Mouse (Mus musculus) hindbrain, embryonic 12.5 days (tissue): Measurements from ENCODE around the gene Bmp8a. TPM values are rescaled to one million over a fixed set of nuclear protein-coding genes. Genes with fewer than 3 reads are reported as not detected.
"Not testable (repeated sequence)": the region's sequence is repeated elsewhere in the genome, so short reads cannot be mapped to it uniquely, and the experiment has no call there.

Experiments
- ATAC-seq: fragments of 200-750 bp; cut with Nextera tagmentation; 2 replicates; pipeline ENCODE4 v1.8.0; 2017; ENCODE audit warnings: moderate TSS enrichment; ENCODE audit not compliant: low FRiP score
- H3K27ac ChIP-seq: fragments of 300-500 bp; sonication (generic); 2 replicates; pipeline ENCODE4 v1.5.1; 2016; ENCODE audit warnings: mild to moderate bottlenecking
- H3K27me3 ChIP-seq: fragments of 300-500 bp; sonication (generic); 2 replicates; pipeline ENCODE4 v1.6.1; 2016; ENCODE audit warnings: mild to moderate bottlenecking
- H3K36me3 ChIP-seq: fragments of 300-500 bp; sonication (generic); 2 replicates; pipeline ENCODE4 v1.6.1; 2016; ENCODE audit warnings: mild to moderate bottlenecking
- H3K4me1 ChIP-seq: fragments of 300-500 bp; sonication (generic); 2 replicates; pipeline ENCODE4 v1.6.1; 2016
- H3K4me2 ChIP-seq: fragments of 300-500 bp; sonication (generic); replicated peaks from 2 replicates; pipeline ENCODE4 v1.6.1; 2016; ENCODE audit warnings: mild to moderate bottlenecking
- H3K4me3 ChIP-seq: fragments of 300-500 bp; sonication (generic); 2 replicates; pipeline ENCODE4 v1.5.1; 2016; ENCODE audit warnings: mild to moderate bottlenecking
- H3K9ac ChIP-seq: fragments of 300-500 bp; sonication (generic); 2 replicates; pipeline ENCODE4 v1.6.1; 2016; ENCODE audit warnings: mild to moderate bottlenecking, moderate library complexity
- H3K9me3 ChIP-seq: fragments of 300-500 bp; sonication (generic); replicated peaks from 2 replicates; pipeline ENCODE4 v1.6.1; 2016; ENCODE audit warnings: mild to moderate bottlenecking
- WGBS: fragments of 180-500 bp; shearing (Covaris S2); methylation state at CpG from one replicate; pipeline ENCODE4 v1.1.7; 2016; 5-methylcytosine and 5-hydroxymethylcytosine counted together
- polyA plus RNA-seq: library from polyadenylated mRNA; unstranded; fragments of >200 nt; fragmentation: Nextera tagmentation; extraction: Ambion mirVana; gene quantifications from 2 replicates; pipeline ENCODE4 v1.2.1, GENCODE M21; 2016

Bmp8a gene
- polyA plus RNA-seq, 1 experiment from 2014 or later: 0.36 TPM

DNA sequence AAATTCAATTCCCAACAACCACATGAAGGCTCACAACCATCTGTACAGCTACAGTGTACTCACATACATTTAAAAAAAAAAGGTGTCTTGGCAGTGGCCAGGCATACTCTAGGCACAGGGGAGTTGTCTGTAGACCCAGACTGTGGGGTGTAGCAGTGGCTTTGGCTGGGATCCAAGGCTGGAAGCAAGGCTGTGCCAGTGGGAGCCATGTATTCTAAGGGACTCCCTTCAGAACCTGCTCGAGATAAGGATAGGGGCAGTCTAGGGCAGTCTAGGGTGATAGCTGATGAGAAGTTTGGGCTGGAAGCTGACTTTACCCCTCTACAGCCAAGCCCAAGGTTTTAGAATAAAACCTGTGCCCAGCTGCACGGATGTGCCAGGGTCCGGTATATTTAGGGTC, 17.0 kb downstream of the Bmp8a start:
- Histone ChIP-seq H3K4me3 (no peak overlapping the region), H3K4me1 (no peaks in the 10 kb centered on the region), H3K9me3 (no peaks in the 10 kb centered on the region), H3K27ac (no peak overlapping the region), H3K4me2 (no peak overlapping the region), H3K36me3 (no peaks in the 10 kb centered on the region), H3K27me3 (peaks cover 27% of the 10 kb centered on the region), H3K9ac (no peak overlapping the region)
- whole genome bisulfite sequencing: 75% methylated on average over 3 of the region's 3 CpGs
- no peak for ATAC-seq

DNA sequence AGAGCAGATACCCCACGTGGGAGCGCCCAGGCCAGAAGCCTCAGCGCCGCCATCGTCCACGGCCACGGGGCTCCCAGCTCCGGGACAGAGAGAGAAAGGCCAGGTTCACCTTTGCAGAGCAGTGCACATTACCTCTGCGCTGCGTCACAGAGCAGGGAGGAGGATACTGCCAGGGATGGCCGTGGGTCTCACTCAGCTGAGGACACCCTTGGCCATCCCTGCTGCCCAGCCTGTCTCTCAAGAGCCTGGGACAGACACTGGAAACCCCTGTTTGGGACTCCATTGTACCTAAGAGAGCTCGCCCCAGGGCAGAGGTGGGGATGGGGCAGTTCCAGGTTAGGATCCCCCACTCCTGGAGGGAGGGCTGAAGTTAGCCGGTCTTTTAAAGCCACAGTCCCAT, 19.5 kb downstream of the Bmp8a start, which contains the start of gene Oxct2a:
Gene Oxct2a, minus strand, starts transcription at position 101 of the 400 bp plus-strand sequence.
- Histone ChIP-seq H3K27me3 (peaks cover 27% of the 10 kb centered on the region), H3K4me2 (peak within 1 kb of the TSS; percentile 45), H3K9ac (no peak within 1 kb of the TSS), H3K27ac (no peak within 1 kb of the TSS), H3K36me3 (no peaks in the 10 kb centered on the region), H3K9me3 (no peaks in the 10 kb centered on the region), H3K4me1 (no peaks in the 10 kb centered on the region), H3K4me3 (peak within 1 kb of the TSS; percentile 20)
- 6% methylated on average over 13 of the region's 13 CpGs for WGBS
- ATAC-seq: no peak

- peak; percentile 33; the same call in 1 of the 2 replicates for ATAC-seq
- not testable (repeated sequence) for H3K27ac ChIP-seq, H3K9me3 ChIP-seq, H3K4me1 ChIP-seq, H3K36me3 ChIP-seq, H3K9ac ChIP-seq
- 27% methylated on average over 17 of the region's 38 CpGs for WGBS
- peaks cover 27% of the 10 kb centered on the region for H3K27me3 ChIP-seq
- peak overlapping the region; percentile 45 for H3K4me2 ChIP-seq
- H3K4me3 ChIP-seq: peak overlapping the region; percentile 20
Observed at GRCm38 (mm10) chr4:123322910-123323309, 20.1 kb downstream of the Bmp8a start.

GRCm38 (mm10) chr4:123314497-123314896, 28.6 kb downstream of the Bmp8a start:
- ATAC-seq: no peak
- H3K4me1 ChIP-seq: 0 out of 2 replicates have a peak, but pooled peaks cover 4% of the 10 kb centered on the region
- no peak overlapping the region for H3K4me2 ChIP-seq
- no peaks in the 10 kb centered on the region for H3K9me3 ChIP-seq
- H3K4me3 ChIP-seq: no peak overlapping the region
- 85% methylated on average over 3 of the region's 3 CpGs for WGBS
- 0 out of 2 replicates have a peak, but pooled peaks cover 4% of the 10 kb centered on the region for H3K36me3 ChIP-seq
- H3K27ac ChIP-seq: no peak overlapping the region
- H3K9ac ChIP-seq: no peak overlapping the region
- H3K27me3 ChIP-seq: no peaks in the 10 kb centered on the region

- H3K36me3 ChIP-seq: 0 out of 2 replicates have a peak, but pooled peaks cover 4% of the 10 kb centered on the region
- no peaks in the 10 kb centered on the region for H3K27me3 ChIP-seq
- no peak overlapping the region for H3K27ac ChIP-seq
- no peaks in the 10 kb centered on the region for H3K9me3 ChIP-seq
- no peak overlapping the region for H3K9ac ChIP-seq
- no peak overlapping the region for H3K4me2 ChIP-seq
- H3K4me3 ChIP-seq: no peak overlapping the region
- WGBS: 88% methylated on average over 6 of the region's 6 CpGs
- no peak for ATAC-seq
- H3K4me1 ChIP-seq: 0 out of 2 replicates have a peak, but pooled peaks cover 4% of the 10 kb centered on the region
Observed at GRCm38 (mm10) chr4:123313010-123313409, 30.0 kb downstream of the Bmp8a start.

DNA sequence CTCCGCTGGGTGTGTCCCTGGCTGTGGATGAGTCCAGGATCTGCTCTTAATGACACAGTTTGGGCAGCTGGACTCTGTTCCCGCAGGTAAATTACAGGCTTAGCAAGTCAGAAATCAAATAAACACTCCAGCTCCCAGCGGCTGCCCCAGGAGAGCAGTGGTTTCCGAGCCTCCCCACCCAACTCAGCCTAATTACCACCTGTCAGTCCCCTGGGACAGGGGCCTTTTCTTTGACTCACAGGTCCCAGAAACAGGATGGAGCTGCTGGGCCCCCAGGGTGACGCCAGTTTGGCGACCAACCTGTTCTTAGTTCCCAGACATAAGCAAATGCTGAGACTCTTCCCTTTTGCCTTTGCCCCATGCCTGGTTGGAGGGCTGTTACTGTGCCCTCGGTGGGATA, 31.2 kb downstream of the Bmp8a start:
- H3K4me3 ChIP-seq: no peak overlapping the region
- 83% methylated on average over 7 of the region's 7 CpGs for WGBS
- H3K36me3 ChIP-seq: 0 out of 2 replicates have a peak, but pooled peaks cover 5% of the 10 kb centered on the region
- H3K27ac ChIP-seq: no peak overlapping the region
- H3K27me3 ChIP-seq: no peaks in the 10 kb centered on the region
- no peak for ATAC-seq
- H3K4me1 ChIP-seq: 0 out of 2 replicates have a peak, but pooled peaks cover 4% of the 10 kb centered on the region
- no peak overlapping the region for H3K4me2 ChIP-seq
- no peak overlapping the region for H3K9ac ChIP-seq
- no peaks in the 10 kb centered on the region for H3K9me3 ChIP-seq

GRCm38 (mm10) chr4:123308292-123308691, 34.8 kb downstream of the Bmp8a start:
- Histone ChIP-seq H3K27ac (no peak overlapping the region), H3K27me3 (no peaks in the 10 kb centered on the region), H3K4me1 (no peaks in the 10 kb centered on the region), H3K4me3 (no peak overlapping the region), H3K9me3 (no peaks in the 10 kb centered on the region), H3K4me2 (no peak overlapping the region), H3K36me3 (peaks cover 20% of the 10 kb centered on the region), H3K9ac (no peak overlapping the region)
- ATAC-seq: no peak
- 68% methylated on average over 3 of the region's 3 CpGs for WGBS

- no peaks in the 10 kb centered on the region for H3K27me3 ChIP-seq
- H3K4me2 ChIP-seq: no peak overlapping the region
- no peaks in the 10 kb centered on the region for H3K4me1 ChIP-seq
- no peak overlapping the region for H3K9ac ChIP-seq
- no peak for ATAC-seq
- H3K9me3 ChIP-seq: no peaks in the 10 kb centered on the region
- no peak overlapping the region for H3K27ac ChIP-seq
- no peak overlapping the region for H3K4me3 ChIP-seq
- peaks cover 33% of the 10 kb centered on the region for H3K36me3 ChIP-seq
- 92% methylated on average over 10 of the region's 10 CpGs for WGBS
Observed at GRCm38 (mm10) chr4:123306999-123307398, 36.1 kb downstream of the Bmp8a start.

DNA sequence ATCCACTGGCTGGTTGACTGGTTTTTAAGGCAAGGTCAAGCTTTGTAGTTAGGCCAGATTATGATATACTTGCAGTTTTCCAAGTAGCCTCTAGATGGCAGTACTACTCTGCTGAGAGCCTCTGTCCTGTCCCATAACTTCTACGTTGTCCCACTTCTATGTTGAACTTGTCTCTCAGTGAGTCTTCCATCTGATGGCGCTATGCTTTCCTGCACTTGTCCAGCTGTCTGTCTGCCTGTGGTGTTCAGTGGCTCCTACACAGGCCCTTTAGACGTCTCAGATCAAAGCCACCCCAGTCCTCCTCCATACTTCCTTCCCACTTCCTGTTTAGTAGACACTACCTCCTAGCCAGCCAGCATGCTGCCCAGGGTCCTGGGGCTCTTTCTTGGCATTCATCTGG, 37.3 kb downstream of the Bmp8a start:
- H3K4me3 ChIP-seq: no peak overlapping the region
- H3K9me3 ChIP-seq: no peaks in the 10 kb centered on the region
- no peaks in the 10 kb centered on the region for H3K27me3 ChIP-seq
- 0 out of 2 replicates have a peak, but pooled peaks have one; percentile 19 for ATAC-seq
- H3K4me2 ChIP-seq: no peak overlapping the region
- WGBS: 46% methylated on average over 3 of the region's 3 CpGs
- H3K36me3 ChIP-seq: peaks cover 38% of the 10 kb centered on the region
- no peaks in the 10 kb centered on the region for H3K4me1 ChIP-seq
- H3K9ac ChIP-seq: no peak overlapping the region
- H3K27ac ChIP-seq: no peak overlapping the region

DNA sequence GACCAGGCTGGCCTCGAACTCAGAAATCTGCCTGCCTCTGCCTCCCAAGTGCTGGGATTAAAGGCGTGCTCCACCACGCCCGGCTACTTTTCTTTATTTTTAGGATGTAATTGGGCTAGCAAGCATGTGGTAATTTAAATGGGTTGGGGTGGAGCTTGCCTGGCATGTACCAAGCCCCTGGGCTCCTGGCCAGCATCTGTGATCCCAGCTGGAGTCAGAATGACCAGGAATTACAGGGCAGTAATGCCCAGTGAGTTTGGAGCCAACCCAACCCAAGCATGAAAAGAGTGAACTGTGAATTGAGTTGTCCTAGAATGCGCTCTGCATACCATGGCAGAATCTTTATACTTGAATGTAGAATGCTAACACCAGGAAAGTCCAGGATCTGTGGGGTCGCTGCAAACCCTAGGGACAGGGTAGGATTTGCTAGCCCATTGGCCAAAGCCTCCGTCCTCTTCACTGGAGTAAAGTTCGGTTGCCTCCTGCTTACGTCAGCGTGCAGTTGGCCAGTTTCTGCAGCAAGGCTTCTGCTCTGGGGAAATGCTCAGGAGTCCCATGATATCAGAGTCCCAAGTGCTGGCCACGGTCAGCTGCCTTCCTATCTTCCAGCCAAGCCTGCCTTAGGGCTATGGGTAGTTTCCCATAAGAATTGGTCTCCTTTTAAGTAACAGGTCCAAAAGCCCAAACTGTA, 43.9 kb downstream of the Bmp8a start:
- ATAC-seq: no peak
- no peak overlapping the region for H3K9ac ChIP-seq
- H3K4me1 ChIP-seq: no peaks in the 10 kb centered on the region
- H3K27me3 ChIP-seq: no peaks in the 10 kb centered on the region
- H3K36me3 ChIP-seq: peaks cover 84% of the 10 kb centered on the region
- WGBS: 96% methylated on average over 11 of the region's 11 CpGs
- H3K4me2 ChIP-seq: no peak overlapping the region
- no peak overlapping the region for H3K4me3 ChIP-seq
- H3K27ac ChIP-seq: no peak overlapping the region
- H3K9me3 ChIP-seq: no peaks in the 10 kb centered on the region

DNA sequence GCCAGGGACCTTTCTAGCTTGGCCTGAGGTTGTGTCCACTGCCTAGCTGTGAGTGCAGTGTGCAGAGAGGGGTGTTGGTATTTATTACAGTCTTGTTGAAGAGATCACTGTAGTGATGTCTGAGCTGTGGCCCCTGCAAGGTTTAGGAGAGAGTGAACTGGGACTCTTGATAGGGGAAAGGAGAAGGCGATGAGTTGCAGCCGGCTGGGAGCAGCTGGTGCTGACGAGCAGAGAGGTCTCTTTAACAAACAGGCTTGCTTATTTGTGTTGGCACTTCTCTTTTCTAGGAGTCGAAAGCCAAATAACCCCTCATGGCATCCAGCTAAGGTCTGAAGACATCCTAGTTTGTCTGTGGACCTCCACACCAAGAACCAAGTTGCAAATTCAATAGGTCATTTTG, 44.8 kb downstream of the Bmp8a start:
- peaks cover 83% of the 10 kb centered on the region for H3K36me3 ChIP-seq
- no peaks in the 10 kb centered on the region for H3K4me1 ChIP-seq
- no peak overlapping the region for H3K4me2 ChIP-seq
- no peaks in the 10 kb centered on the region for H3K27me3 ChIP-seq
- 91% methylated on average over 4 of the region's 4 CpGs for WGBS
- no peak overlapping the region for H3K27ac ChIP-seq
- no peaks in the 10 kb centered on the region for H3K9me3 ChIP-seq
- no peak for ATAC-seq
- no peak overlapping the region for H3K4me3 ChIP-seq
- H3K9ac ChIP-seq: no peak overlapping the region

DNA sequence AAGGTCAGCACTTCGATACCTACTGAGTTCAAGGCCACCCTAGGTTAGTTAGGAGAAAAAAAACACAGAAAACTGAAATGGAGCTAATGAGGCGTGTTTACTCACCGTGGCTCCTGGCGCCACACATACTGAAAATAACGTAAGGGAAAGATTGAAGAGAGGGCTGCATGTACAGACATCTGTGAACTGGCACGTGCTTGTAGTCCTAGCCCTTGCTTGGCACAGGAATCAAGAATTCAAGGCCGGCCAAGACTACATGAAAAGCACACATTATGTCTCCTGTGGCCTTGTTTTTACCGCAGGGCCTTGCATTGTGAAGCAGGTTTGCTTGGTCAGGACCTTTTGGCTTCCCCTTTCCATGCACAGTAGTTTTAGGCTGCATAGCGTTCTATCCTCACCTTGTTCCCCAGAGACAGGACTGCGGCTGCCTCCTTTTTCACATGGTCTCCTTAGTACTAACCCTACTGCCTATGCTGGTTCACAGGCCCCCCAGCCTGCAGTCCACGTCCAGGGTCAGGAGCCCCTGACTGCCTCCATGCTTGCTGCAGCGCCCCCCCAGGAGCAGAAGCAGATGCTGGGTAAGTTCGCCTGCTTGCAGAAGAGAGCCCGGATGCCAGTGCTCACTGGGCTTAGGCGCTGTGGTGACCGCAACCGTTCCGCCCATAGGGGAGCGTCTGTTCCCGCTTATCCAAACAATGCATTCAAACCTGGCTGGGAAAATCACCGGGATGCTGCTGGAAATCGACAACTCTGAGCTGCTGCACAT, 45.7 kb downstream of the Bmp8a start:
- no peak overlapping the region for H3K9ac ChIP-seq
- no peaks in the 10 kb centered on the region for H3K27me3 ChIP-seq
- no peak overlapping the region for H3K27ac ChIP-seq
- H3K4me2 ChIP-seq: no peak overlapping the region
- peaks cover 83% of the 10 kb centered on the region for H3K36me3 ChIP-seq
- H3K4me1 ChIP-seq: no peaks in the 10 kb centered on the region
- H3K4me3 ChIP-seq: no peak overlapping the region
- no peak for ATAC-seq
- no peaks in the 10 kb centered on the region for H3K9me3 ChIP-seq
- 90% methylated on average over 22 of the region's 22 CpGs for WGBS
